Mouse (Mus musculus): ENCODE measurements at regions not wholly inside any gene's neighbourhood (a gene's known extent, or its start where the extent isn't known, plus 50 kb on each side); places are given as distances from the start of the nearest gene placed in this dataset.

- Histone ChIP-seq H3K4me1 (ENCODE audit: control insufficient read depth, insufficient read depth, low read length) (peaks cover 9% of the 10 kb centered on the region), H3K27ac (ENCODE audit: insufficient read depth, low read depth, low read length) (no peak overlapping the region), H3K4me3 (ENCODE audit: insufficient read depth, low read length) (no peak overlapping the region)
- no peak for TF ChIP-seq CTCF (IDR thresholded peaks at IDR 0.05; ENCODE audit: low read depth, low read length)
- no peak for TF ChIP-seq POLR2A (IDR thresholded peaks at IDR 0.05; ENCODE audit: borderline replicate concordance, low read depth, low read length)
Observed at GRCm38 (mm10) chr7:63811816-63812215, 104.8 kb upstream of the E030018B13Rik start.

GRCm38 (mm10) chr7:63815531-63815930 lies 101.1 kb upstream of the E030018B13Rik start:
- Histone ChIP-seq H3K4me1 (ENCODE audit: control insufficient read depth, insufficient read depth, low read length) (peaks cover 21% of the 10 kb centered on the region), H3K27ac (ENCODE audit: insufficient read depth, low read depth, low read length) (no peak overlapping the region), H3K4me3 (ENCODE audit: insufficient read depth, low read length) (no peak overlapping the region)
- TF ChIP-seq CTCF (IDR thresholded peaks at IDR 0.05; ENCODE audit: low read depth, low read length): no peak
- TF ChIP-seq POLR2A (IDR thresholded peaks at IDR 0.05; ENCODE audit: borderline replicate concordance, low read depth, low read length): no peak

- H3K4me3 ChIP-seq (ENCODE audit: insufficient read depth, low read length): no peak overlapping the region
- peak overlapping the region; percentile 8; the same call in 1 of the 2 replicates for H3K27ac ChIP-seq (ENCODE audit: insufficient read depth, low read depth, low read length)
- H3K4me1 ChIP-seq (ENCODE audit: control insufficient read depth, insufficient read depth, low read length): peaks cover 27% of the 10 kb centered on the region
- TF ChIP-seq POLR2A (IDR thresholded peaks at IDR 0.05; ENCODE audit: borderline replicate concordance, low read depth, low read length) (no peak), CTCF (IDR thresholded peaks at IDR 0.05; ENCODE audit: low read depth, low read length) (no peak)
Observed at GRCm38 (mm10) chr7:63816056-63816941, 100.4 kb upstream of the E030018B13Rik start.

GRCm38 (mm10) chr7:63817476-63817875 lies 99.2 kb upstream of the E030018B13Rik start:
- Histone ChIP-seq H3K4me1 (ENCODE audit: control insufficient read depth, insufficient read depth, low read length) (peaks cover 37% of the 10 kb centered on the region), H3K4me3 (ENCODE audit: insufficient read depth, low read length) (no peak overlapping the region), H3K27ac (ENCODE audit: insufficient read depth, low read depth, low read length) (no peak overlapping the region)
- TF ChIP-seq CTCF (IDR thresholded peaks at IDR 0.05; ENCODE audit: low read depth, low read length): no peak
- no peak for TF ChIP-seq POLR2A (IDR thresholded peaks at IDR 0.05; ENCODE audit: borderline replicate concordance, low read depth, low read length)

GRCm38 (mm10) chr7:63818105-63818504 lies 98.6 kb upstream of the E030018B13Rik start:
- Histone ChIP-seq H3K4me1 (ENCODE audit: control insufficient read depth, insufficient read depth, low read length) (peaks cover 38% of the 10 kb centered on the region), H3K4me3 (ENCODE audit: insufficient read depth, low read length) (no peak overlapping the region), H3K27ac (ENCODE audit: insufficient read depth, low read depth, low read length) (no peak overlapping the region)
- no peak for TF ChIP-seq POLR2A (IDR thresholded peaks at IDR 0.05; ENCODE audit: borderline replicate concordance, low read depth, low read length)
- TF ChIP-seq CTCF (IDR thresholded peaks at IDR 0.05; ENCODE audit: low read depth, low read length): no peak

GRCm38 (mm10) chr7:63820286-63820685 lies 96.4 kb upstream of the E030018B13Rik start:
- TF ChIP-seq CTCF (IDR thresholded peaks at IDR 0.05; ENCODE audit: low read depth, low read length) (no peak), POLR2A (IDR thresholded peaks at IDR 0.05; ENCODE audit: borderline replicate concordance, low read depth, low read length) (no peak)
- Histone ChIP-seq H3K4me3 (ENCODE audit: insufficient read depth, low read length) (no peak overlapping the region), H3K27ac (ENCODE audit: insufficient read depth, low read depth, low read length) (no peak overlapping the region), H3K4me1 (ENCODE audit: control insufficient read depth, insufficient read depth, low read length) (peaks cover 38% of the 10 kb centered on the region)

- peaks cover 27% of the 10 kb centered on the region for H3K4me1 ChIP-seq (ENCODE audit: control insufficient read depth, insufficient read depth, low read length)
- no peak overlapping the region for H3K4me3 ChIP-seq (ENCODE audit: insufficient read depth, low read length)
- no peak for TF ChIP-seq CTCF (IDR thresholded peaks at IDR 0.05; ENCODE audit: low read depth, low read length)
- no peak for TF ChIP-seq POLR2A (IDR thresholded peaks at IDR 0.05; ENCODE audit: borderline replicate concordance, low read depth, low read length)
- H3K27ac ChIP-seq (ENCODE audit: insufficient read depth, low read depth, low read length): peak overlapping the region; percentile 24
Observed at GRCm38 (mm10) chr7:63822001-63822400, 94.7 kb upstream of the E030018B13Rik start.

- Histone ChIP-seq H3K4me1 (ENCODE audit: control insufficient read depth, insufficient read depth, low read length) (peaks cover 21% of the 10 kb centered on the region), H3K27ac (ENCODE audit: insufficient read depth, low read depth, low read length) (no peak overlapping the region), H3K4me3 (ENCODE audit: insufficient read depth, low read length) (no peak overlapping the region)
- TF ChIP-seq POLR2A (IDR thresholded peaks at IDR 0.05; ENCODE audit: borderline replicate concordance, low read depth, low read length) (no peak), CTCF (IDR thresholded peaks at IDR 0.05; ENCODE audit: low read depth, low read length) (no peak)
Observed at GRCm38 (mm10) chr7:63824009-63824408, 92.6 kb upstream of the E030018B13Rik start.

- no peak overlapping the region for H3K4me3 ChIP-seq (ENCODE audit: insufficient read depth, low read length)
- H3K4me1 ChIP-seq (ENCODE audit: control insufficient read depth, insufficient read depth, low read length): no peaks in the 10 kb centered on the region
- no peak for TF ChIP-seq POLR2A (IDR thresholded peaks at IDR 0.05; ENCODE audit: borderline replicate concordance, low read depth, low read length)
- TF ChIP-seq CTCF (IDR thresholded peaks at IDR 0.05; ENCODE audit: low read depth, low read length): no peak
- no peak overlapping the region for H3K27ac ChIP-seq (ENCODE audit: insufficient read depth, low read depth, low read length)
Observed at GRCm38 (mm10) chr7:63829362-63829920, 87.2 kb upstream of the E030018B13Rik start.

GRCm38 (mm10) chr7:63833676-63834075 lies 83.0 kb upstream of the E030018B13Rik start:
- Histone ChIP-seq H3K4me3 (ENCODE audit: insufficient read depth, low read length) (no peak overlapping the region), H3K27ac (ENCODE audit: insufficient read depth, low read depth, low read length) (no peak overlapping the region), H3K4me1 (ENCODE audit: control insufficient read depth, insufficient read depth, low read length) (no peaks in the 10 kb centered on the region)
- TF ChIP-seq POLR2A (IDR thresholded peaks at IDR 0.05; ENCODE audit: borderline replicate concordance, low read depth, low read length) (no peak), CTCF (IDR thresholded peaks at IDR 0.05; ENCODE audit: low read depth, low read length) (no peak)

Measured in bone marrow macrophage, adult 2 months (primary cell).